In genomic region chr5:135276597-135276996, GRCm38 (mm10) we compare ENCODE assay signal across 8 mouse cellular contexts. TPM values are rescaled to one million over a fixed set of nuclear protein-coding genes. Genes with fewer than 3 reads are reported as not detected.
DNase-seq lines count a peak whose midpoint lies in the region; ATAC-seq and TF ChIP-seq lines count a peak whose summit lies in the region.
"Had no signal": no experiment of that assay in that cellular context is flagged by ENCODE, and none has a peak within 500 bp of the region (broad histone marks: within the 10 kb centered on the region; RNA-seq: fewer than 3 reads in every experiment).

No protein-coding gene starts in this region.

- TF ChIP-seq CTCF in lung, postnatal 0 days (IDR thresholded peaks at IDR 0.05), result no peak

- WGBS in lung, postnatal 0 days, result 9% methylated on average over 36 of the region's 36 CpGs
- WGBS in forebrain, embryonic 14.5 days, result 4% methylated on average over 36 of the region's 36 CpGs
- 8% methylated on average over 36 of the region's 36 CpGs for WGBS in liver, embryonic 13.5 days (ENCODE audit: insufficient replicate concordance)
- 7% methylated on average over 36 of the region's 36 CpGs for WGBS in stomach, embryonic 16.5 days

- no peak overlapping the region for H3K9ac ChIP-seq in lung, postnatal 0 days (replicated peaks; ENCODE audit: low read depth)
- peak overlapping the region; percentile 32; the same call in 1 of the 2 replicates for H3K9ac ChIP-seq in forebrain, embryonic 14.5 days (ENCODE audit: low read length)
- 0 out of 2 replicates have a peak overlapping the region, but pooled peaks have one; percentile 17 for H3K9ac ChIP-seq in liver, embryonic 13.5 days
- H3K9ac ChIP-seq in stomach, embryonic 16.5 days (ENCODE audit: low read length), result peak overlapping the region; percentile 36

- H3K4me3 ChIP-seq in lung, postnatal 0 days (ENCODE audit: low read depth, low read length), result 0 out of 2 replicates have a peak overlapping the region, but pooled peaks have one; percentile 12
- 0 out of 2 replicates have a peak overlapping the region, but pooled peaks have one; percentile 9 for H3K4me3 ChIP-seq in forebrain, embryonic 14.5 days (ENCODE audit: low read depth, low read length)
- H3K4me3 ChIP-seq in liver, embryonic 13.5 days (replicated peaks), result peak overlapping the region; percentile 23
- H3K4me3 ChIP-seq in stomach, embryonic 16.5 days (replicated peaks; ENCODE audit: low read length), result peak overlapping the region; percentile 20

- no peak overlapping the region for H3K27ac ChIP-seq in lung, postnatal 0 days (ENCODE audit: low read length)
- peak overlapping the region; percentile 44; the same call in 1 of the 2 replicates for H3K27ac ChIP-seq in forebrain, embryonic 14.5 days (ENCODE audit: low read depth, low read length)
- no peak overlapping the region for H3K27ac ChIP-seq in liver, embryonic 13.5 days
- H3K27ac ChIP-seq in stomach, embryonic 16.5 days (ENCODE audit: low read length), result no peak overlapping the region

- H3K9me3 ChIP-seq in lung, postnatal 0 days (ENCODE audit: low read length), result no peaks in the 10 kb centered on the region
- H3K9me3 ChIP-seq in forebrain, embryonic 14.5 days (replicated peaks; ENCODE audit: control insufficient read depth, low read length), result no peaks in the 10 kb centered on the region
- no peaks in the 10 kb centered on the region for H3K9me3 ChIP-seq in liver, embryonic 13.5 days (replicated peaks)
- no peaks in the 10 kb centered on the region for H3K9me3 ChIP-seq in stomach, embryonic 16.5 days (replicated peaks; ENCODE audit: control insufficient read depth, low read length)

- no peaks in the 10 kb centered on the region; the same call in 1 of the 2 replicates for H3K4me1 ChIP-seq in lung, postnatal 0 days (ENCODE audit: insufficient read depth, low read depth, low read length)
- H3K4me1 ChIP-seq in forebrain, embryonic 14.5 days (ENCODE audit: control insufficient read depth, insufficient read depth, low read length), result peaks cover 17% of the 10 kb centered on the region
- H3K4me1 ChIP-seq in liver, embryonic 13.5 days (replicated peaks), result no peaks in the 10 kb centered on the region
- H3K4me1 ChIP-seq in stomach, embryonic 16.5 days (ENCODE audit: control insufficient read depth, insufficient read depth, low read length), result peaks cover 6% of the 10 kb centered on the region; the same call in 1 of the 2 replicates

- no peak for TF ChIP-seq EP300 in lung, postnatal 0 days (IDR thresholded peaks at IDR 0.05)

- no peak overlapping the region; the same call in 1 of the 2 replicates for H3K4me2 ChIP-seq in lung, postnatal 0 days (replicated peaks; ENCODE audit: low read depth, low read length)
- peak overlapping the region; percentile 36 for H3K4me2 ChIP-seq in forebrain, embryonic 14.5 days (ENCODE audit: low read length)
- peak overlapping the region; percentile 46 for H3K4me2 ChIP-seq in liver, embryonic 13.5 days
- peak overlapping the region; percentile 29; the same call in 1 of the 2 replicates for H3K4me2 ChIP-seq in stomach, embryonic 16.5 days (ENCODE audit: low read depth, low read length)

- no peaks in the 10 kb centered on the region for H3K36me3 ChIP-seq in lung, postnatal 0 days (ENCODE audit: insufficient read depth, low read length)
- no peaks in the 10 kb centered on the region for H3K36me3 ChIP-seq in forebrain, embryonic 14.5 days (ENCODE audit: control insufficient read depth, insufficient read depth, low read length)
- H3K36me3 ChIP-seq in liver, embryonic 13.5 days, result no peaks in the 10 kb centered on the region
- H3K36me3 ChIP-seq in stomach, embryonic 16.5 days (ENCODE audit: control insufficient read depth, insufficient read depth, low read length), result no peaks in the 10 kb centered on the region

- peaks cover 4% of the 10 kb centered on the region; the same call in 1 of the 2 replicates for H3K27me3 ChIP-seq in lung, postnatal 0 days (replicated peaks; ENCODE audit: insufficient read depth, low read length)
- no peaks in the 10 kb centered on the region for H3K27me3 ChIP-seq in forebrain, embryonic 14.5 days (replicated peaks; ENCODE audit: control insufficient read depth, insufficient read depth, low read length)
- peaks cover 34% of the 10 kb centered on the region for H3K27me3 ChIP-seq in liver, embryonic 13.5 days
- H3K27me3 ChIP-seq in stomach, embryonic 16.5 days (ENCODE audit: control insufficient read depth, insufficient read depth, low read length), result peaks cover 4% of the 10 kb centered on the region; the same call in 1 of the 2 replicates

- DNase-seq in lung, postnatal 0 days (ENCODE audit: low spot score), result no peak
- no peak for DNase-seq in lung, postnatal 10 days
- DNase-seq in forebrain, embryonic 14.5 days (ENCODE audit: low spot score), result no peak
- DNase-seq in liver, embryonic 13.5 days, result no peak
- DNase-seq in ovary, postnatal 36 days (ENCODE audit: low spot score), result no peak
- DNase-seq in spleen, postnatal 14 days (ENCODE audit: low spot score in 2 of 2), result no peak
- DNase-seq: layer of hippocampus, adult 9-11 months had no signal

- no peak for ATAC-seq in lung, postnatal 0 days
- no peak for ATAC-seq in forebrain, embryonic 14.5 days
- ATAC-seq in liver, embryonic 13.5 days (ENCODE audit: low read depth), result no peak
- ATAC-seq in stomach, embryonic 16.5 days (ENCODE audit: insufficient read depth, low FRiP score), result no peak

RNA-seq across cellular contexts. Expression of gene Fzd9, which starts 25.6 kb away (rescaled TPM):
- polyA plus RNA-seq in lung, postnatal 0 days (2015; fragmentation: Nextera tagmentation; extraction: Ambion mirVana), result 0.19 and 0.33 TPM in 2 replicates
- polyA plus RNA-seq in forebrain, embryonic 14.5 days (2014; fragmentation: Nextera tagmentation; extraction: Ambion mirVana), result 11.4 and 12.4 TPM in 2 replicates
- 0.43 and 0.59 TPM in 2 replicates for polyA plus RNA-seq in liver, embryonic 13.5 days (2015; fragmentation: Nextera tagmentation; extraction: Ambion mirVana)
- 0.47 and 1.5 TPM in 2 replicates for polyA plus RNA-seq in stomach, embryonic 16.5 days (2015; fragmentation: Nextera tagmentation; extraction: Ambion mirVana)
